Mouse (Mus musculus): ENCODE data around the gene Fam3c. TPM values are rescaled to one million over a fixed set of nuclear protein-coding genes. Genes with fewer than 3 reads are reported as not detected.

Gene Fam3c
- total RNA-seq (2021), result 10 to 100 TPM; 28.9 to 29.0 TPM
- long read RNA-seq, experiment 1, transcript Fam3c-205 (10 exons, 2,826 nt), result major isoform, 43 of 53 reads
- long read RNA-seq, experiment 1, partial matches to known transcripts, result 1 of 53 reads
- long read RNA-seq, experiment 1, other reads (novel, unspliced or antisense), result 9 of 53 reads
- long read RNA-seq, experiment 2, transcript Fam3c-205 (10 exons, 2,826 nt), result major isoform, 35 of 47 reads
- long read RNA-seq, experiment 2, partial matches to known transcripts, result 1 of 47 reads
- long read RNA-seq, experiment 2, other reads (novel, unspliced or antisense), result 11 of 47 reads

DNA sequence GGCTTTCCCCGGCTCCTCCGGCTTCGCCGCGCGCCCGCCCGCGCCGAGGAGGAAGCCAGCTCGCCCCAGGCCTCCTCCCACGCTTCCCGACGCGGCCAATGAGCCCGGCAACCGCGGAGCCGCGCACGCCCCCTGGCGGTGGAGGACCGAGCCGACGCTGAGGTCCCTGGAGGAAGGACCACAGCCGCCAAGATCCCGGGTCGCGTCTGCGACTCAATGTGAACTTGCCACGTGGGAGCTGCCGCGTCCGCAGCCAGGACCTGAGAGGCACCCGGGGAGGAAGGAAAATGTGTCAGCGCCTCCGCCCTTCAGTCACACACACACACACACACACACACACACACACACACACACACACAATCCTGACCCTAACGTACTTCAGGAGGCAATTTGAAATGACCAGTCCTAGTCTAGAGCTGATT, at the start of gene Fam3c:
Gene Fam3c (minus strand): TSS at position 158 of the 422 bp plus-strand sequence.
- intact Hi-C loops (cut with DNase I), result loop anchor here (10.0 kb wide), 1 partner anchor 501 kb away; the partner anchor contains the start of gene Tspan12
- DNase-seq, result peak; percentile 99

DNA sequence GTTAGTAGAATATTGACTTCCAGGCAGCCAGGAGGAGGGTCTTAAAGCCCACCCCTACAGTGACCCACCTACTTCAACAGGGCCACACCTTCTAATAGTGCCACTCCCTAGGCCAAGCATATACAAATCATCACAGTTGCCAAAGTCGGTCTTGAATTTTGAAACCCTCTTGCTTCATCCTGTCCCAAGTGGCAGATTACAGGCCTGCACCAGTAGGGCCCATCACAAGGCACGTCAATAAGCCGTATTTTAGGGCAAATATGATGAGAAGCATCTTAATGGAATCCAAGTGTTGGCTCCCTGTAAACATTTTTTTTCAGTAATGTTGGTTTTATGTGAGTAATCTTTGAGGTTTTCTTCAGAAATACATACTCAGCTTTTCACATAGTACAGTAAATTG, 49.0 kb upstream of the Fam3c start:
- intact Hi-C loops (cut with DNase I), result no loop called here
- DNase-seq, result no peak

- no peak for DNase-seq
- intact Hi-C loops (cut with DNase I), result no loop called here
Measured at GRCm38 (mm10) chr6:22403736-22404135, 47.7 kb upstream of the Fam3c start.

GRCm38 (mm10) chr6:22403317-22403716, 47.3 kb upstream of the Fam3c start:
- intact Hi-C loops (cut with DNase I), result no loop called here

DNA sequence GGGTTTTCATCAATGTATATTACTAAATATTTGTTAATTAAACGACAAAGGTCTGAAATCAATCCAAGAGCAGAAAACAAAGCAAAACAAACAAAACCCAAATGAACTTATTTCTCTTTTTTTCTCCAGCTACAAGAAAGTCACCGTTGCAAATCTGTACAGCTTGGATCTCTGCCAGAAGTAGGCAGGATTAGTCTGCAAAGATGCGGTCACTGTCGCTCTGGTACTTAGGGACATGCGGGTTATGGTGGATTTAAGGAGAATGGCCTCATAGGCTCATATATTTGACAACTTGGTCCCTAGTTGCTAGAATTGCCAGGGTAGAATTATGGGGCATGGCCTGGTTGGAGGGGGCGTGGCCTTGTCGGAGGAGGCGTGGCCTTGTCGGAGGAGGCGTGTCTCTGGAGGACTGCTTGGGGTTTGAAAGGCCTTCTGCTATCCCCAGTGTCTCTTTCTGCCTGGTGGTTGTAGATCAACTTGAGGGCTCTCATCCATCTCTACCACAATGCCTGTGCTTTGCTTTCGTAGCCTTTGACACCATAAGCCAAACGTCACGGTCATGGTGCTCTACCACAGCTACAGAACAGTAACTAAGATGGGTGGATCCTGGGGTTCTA, 46.6 kb upstream of the Fam3c start:
- DNase-seq, result no peak
- intact Hi-C loops (cut with DNase I), result no loop called here

More at GRCm38 (mm10) chr6:22403317-22403716, 47.3 kb upstream of the Fam3c start:
- DNase-seq, result no peak

GRCm38 (mm10) chr6:22402037-22402436, 46.0 kb upstream of the Fam3c start:
- intact Hi-C loops (cut with DNase I), result no loop called here

DNA sequence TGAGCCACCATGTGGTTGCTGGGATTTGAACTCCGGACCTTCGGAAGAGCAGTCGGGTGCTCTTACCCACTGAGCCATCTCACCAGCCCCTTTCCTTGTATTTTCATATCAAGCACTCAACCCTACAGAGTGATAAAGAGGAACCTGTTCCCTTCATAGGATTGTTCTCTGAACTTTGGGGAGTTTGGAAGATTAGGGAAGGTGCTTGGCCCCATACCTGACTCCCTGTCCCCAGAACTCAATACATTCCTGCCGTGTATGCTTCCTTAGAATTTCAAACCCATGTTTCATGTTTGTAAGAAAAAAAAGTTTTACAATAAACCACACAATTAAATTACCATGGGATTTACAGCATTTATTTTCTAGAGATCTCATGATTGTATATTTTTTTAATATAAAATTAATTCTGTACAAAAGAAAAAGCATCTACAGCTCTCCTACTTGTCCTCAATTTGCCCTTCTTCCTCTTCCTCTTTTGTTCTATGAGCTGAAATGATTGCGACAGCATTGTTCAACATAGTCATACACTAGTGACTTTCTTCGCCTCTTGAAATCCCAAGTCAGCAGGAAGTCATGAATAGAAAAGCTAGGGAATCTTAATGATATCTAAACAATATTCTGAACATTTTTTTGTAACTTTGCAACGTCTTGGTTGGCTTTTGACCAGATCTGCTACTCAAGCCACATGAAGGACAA, 42.2 kb upstream of the Fam3c start:
- DNase-seq, result no peak
- intact Hi-C loops (cut with DNase I), result no loop called here

More at GRCm38 (mm10) chr6:22402037-22402436, 46.0 kb upstream of the Fam3c start:
- no peak for DNase-seq

DNA sequence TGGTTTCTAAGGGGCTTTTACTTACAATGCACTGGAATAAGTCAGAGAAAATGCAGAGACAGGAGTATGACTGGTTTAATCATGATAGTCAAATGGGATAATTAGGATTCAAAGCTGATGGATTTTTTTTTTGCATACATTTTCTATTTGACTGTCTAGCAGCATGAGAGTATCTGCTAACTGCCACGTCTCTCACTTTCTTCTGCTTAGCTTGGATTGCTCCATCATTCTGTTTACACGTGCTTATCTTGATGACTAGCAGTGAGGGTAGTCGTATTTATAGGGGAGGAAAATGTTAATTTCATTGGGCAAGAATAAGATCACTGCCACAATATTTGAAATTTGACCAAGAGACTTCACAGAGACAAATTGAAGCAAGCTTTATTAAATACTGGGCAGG, 39.2 kb upstream of the Fam3c start:
- DNase-seq, result no peak
- intact Hi-C loops (cut with DNase I), result no loop called here

DNA sequence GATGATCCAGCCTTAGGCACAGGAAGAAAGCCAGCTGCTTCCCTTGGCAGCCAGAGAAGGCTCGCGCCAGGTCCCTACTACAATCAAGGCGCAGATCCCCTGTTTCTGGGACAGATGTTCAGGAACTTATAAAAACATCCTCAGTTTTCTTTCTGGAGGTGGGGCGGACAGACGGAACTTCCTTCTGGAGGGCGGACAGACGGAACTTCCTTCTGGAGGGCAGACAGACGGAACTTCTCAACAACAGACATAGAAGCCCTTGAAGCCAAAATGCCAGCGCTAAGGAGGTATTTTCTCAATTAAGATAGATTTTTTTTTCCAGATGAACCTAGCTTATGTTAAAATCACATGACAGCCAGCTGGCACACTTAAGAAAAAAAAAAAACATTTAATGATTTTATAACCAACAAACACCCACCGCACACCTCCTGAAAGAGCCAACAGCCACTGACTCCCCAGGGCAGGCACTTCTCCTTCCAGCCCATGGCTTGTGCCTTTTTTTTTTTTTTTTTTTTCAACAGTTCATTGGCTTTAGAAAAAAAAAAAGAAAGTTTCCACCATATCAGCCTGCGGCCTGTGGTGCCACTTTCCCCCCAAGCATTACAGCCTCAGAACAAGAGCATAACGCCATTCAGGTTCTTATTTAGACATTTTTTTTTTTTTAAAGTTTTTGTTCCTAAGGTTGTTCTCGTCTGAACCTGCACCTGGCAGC, 34.8 kb upstream of the Fam3c start:
- DNase-seq, result peak; percentile 7 to 12
- intact Hi-C loops (cut with DNase I), result no loop called here

DNA sequence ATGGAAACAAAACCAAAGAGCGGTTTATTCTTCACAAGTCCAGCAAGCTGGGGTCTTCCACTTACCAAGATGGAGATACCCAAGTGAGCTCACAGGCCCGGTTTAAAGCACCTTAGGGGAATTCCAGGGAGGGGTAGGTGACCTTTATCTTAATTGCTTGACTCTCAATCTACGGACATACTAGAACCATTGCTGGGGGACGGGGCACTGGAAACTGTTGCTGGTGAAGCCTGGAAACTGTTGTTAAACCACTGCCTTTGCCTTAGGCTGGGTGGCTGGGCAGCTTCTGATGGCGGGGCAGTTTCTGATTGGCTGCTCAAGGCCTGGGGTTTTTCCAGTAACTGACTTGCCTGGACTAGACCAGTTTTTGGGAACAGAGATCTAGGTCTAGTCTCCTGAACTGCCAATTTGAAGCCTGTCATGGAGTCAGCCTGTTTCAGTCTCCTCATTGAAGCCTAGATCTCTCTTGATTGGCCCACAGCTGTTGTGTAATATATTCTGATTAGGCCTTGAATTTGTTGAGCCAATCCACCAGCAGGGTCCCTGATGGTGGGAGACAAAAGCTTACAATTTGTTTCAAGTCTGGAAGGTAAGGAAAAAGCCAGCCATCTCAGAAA, 29.3 kb upstream of the Fam3c start:
- intact Hi-C loops (cut with DNase I), result no loop called here

GRCm38 (mm10) chr6:22380269-22380668, 24.2 kb upstream of the Fam3c start:
- no peak for DNase-seq
- intact Hi-C loops (cut with DNase I), result no loop called here

More for the DNA sequence above, 29.3 kb upstream of the Fam3c start:
- DNase-seq, result no peak

DNA sequence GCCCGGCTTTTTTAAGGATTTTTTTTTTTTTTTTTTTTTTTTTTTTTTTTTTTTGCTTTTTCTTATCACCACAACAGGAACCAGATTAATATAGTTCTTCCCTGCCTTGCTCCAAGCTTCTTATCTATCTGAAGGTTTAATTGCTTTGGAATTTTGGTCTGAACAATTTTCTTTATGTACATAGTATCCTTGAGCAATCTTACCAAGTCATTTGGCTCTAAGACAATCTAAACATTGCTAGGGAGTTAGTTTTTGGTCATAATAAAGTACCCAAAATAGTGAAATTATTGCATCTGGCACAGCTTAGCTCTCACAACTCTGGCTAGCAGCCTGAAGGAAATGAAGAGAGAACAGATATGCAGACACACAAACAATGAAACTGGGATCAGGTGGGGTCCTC, 23.8 kb upstream of the Fam3c start:
- DNase-seq, result no peak
- intact Hi-C loops (cut with DNase I), result no loop called here

DNA sequence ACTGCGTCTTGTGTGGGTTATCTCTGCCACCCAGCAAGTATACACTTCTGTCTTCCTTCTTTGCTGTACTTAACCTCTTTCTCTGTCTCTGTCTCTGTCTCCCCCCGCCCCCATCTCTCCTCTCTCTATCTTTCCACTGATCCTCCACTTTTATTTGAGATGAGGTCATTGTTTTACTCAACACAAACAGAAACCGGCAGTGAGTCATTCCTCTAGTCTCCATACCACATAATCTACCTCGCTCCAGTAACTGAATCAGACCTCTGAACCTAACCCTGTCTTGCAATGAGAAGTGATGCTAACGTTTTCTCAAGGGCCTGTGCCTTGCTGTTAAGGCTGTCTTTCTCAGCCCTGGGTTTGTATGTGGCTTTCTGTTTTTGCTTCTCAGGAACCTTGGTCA, 22.4 kb upstream of the Fam3c start:
- DNase-seq, result no peak
- intact Hi-C loops (cut with DNase I), result no loop called here

DNA sequence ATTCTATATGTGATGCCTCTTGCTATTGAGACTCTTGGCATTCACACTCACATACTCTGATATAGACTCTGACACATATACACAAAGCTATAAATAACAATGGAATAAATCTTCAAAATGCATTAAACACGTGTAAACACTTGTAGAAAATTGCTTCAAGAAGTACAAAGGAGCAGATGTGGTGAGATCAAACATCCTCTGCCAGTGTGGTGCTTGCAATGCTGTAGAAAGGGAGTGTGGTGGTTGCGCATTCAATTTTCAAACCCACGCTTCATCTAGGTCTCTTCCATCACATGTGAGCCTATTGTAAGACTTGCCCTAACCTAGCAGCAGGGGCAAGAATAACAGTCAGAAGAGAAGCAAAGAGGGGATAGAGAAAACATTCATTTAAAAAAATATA, 18.7 kb upstream of the Fam3c start:
- DNase-seq, result no peak
- intact Hi-C loops (cut with DNase I), result no loop called here

DNA sequence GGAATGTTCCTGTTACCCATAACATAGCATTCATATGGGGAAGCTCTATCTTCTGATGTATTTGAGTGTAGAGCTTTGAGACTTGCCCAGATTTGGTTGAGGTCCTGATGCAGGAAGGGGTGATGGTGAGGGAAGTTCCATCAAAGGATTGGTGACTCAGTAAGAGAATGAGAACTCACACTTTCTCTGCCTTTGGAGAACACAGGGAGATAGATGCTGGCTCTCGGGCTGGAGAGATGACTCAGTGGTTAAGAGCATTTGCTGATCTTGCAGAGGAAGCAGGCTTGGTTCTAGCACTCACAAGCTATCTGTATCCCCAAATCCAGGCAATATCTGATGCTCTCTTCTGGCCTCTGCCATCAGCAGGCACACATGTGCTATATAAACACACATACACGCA, 17.4 kb upstream of the Fam3c start:
- intact Hi-C loops (cut with DNase I), result no loop called here
- no peak for DNase-seq

DNA sequence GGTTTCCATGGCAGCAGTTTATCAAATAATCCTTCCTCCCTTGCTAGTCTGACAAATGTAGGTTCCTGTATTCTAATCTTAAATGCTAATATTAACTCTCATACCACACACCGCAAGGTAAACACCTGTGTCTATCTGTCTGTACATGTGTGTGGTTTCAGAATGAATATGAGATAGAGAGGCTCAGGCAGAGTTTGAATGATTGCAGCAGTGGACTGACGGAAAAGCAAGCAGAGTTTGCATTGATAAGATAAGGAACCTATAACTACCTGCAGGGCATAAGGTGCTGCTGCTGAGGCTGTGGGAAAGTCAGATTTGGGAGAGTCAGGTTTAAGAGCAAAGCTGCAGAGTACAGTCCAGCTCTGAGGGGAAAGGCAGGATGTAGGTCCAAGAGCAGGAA, 10.9 kb upstream of the Fam3c start:
- intact Hi-C loops (cut with DNase I), result no loop called here
- DNase-seq, result no peak

GRCm38 (mm10) chr6:22363590-22363989, 7.5 kb upstream of the Fam3c start:
- intact Hi-C loops (cut with DNase I), result no loop called here
- no peak for DNase-seq

GRCm38 (mm10) chr6:22361941-22362340, 5.9 kb upstream of the Fam3c start:
- intact Hi-C loops (cut with DNase I), result no loop called here

GRCm38 (mm10) chr6:22359019-22359418, 3.0 kb upstream of the Fam3c start:
- DNase-seq, result no peak
- intact Hi-C loops (cut with DNase I), result loop anchor here (10.0 kb wide), 1 partner anchor 504 kb away; the partner anchor contains the start of gene Tspan12

More at GRCm38 (mm10) chr6:22361941-22362340, 5.9 kb upstream of the Fam3c start:
- no peak for DNase-seq

- DNase-seq, result no peak
- intact Hi-C loops (cut with DNase I), result loop anchor here (10.0 kb wide), 1 partner anchor 503 kb away; the partner anchor contains the start of gene Tspan12
Measured at GRCm38 (mm10) chr6:22357351-22357750, 1.3 kb upstream of the Fam3c start.

Data from heart, postnatal 14 days (tissue).